Mouse (Mus musculus) C2C12 (cell line): ENCODE measurements around the gene Ahcyl2. TPM values are rescaled to one million over a fixed set of nuclear protein-coding genes. Genes with fewer than 3 reads are reported as not detected.

ENCODE experiments used
- H3K27me3 ChIP-seq: one replicate; pipeline ENCODE4 v1.6.1; 2011; ENCODE audit not compliant: control insufficient read depth, insufficient read depth, insufficient read length
- H3K36me3 ChIP-seq: one replicate; pipeline ENCODE4 v1.6.1; 2011; ENCODE audit not compliant: control insufficient read depth, insufficient read depth
- H3K4me3 ChIP-seq: one replicate; pipeline ENCODE4 v1.5.1; 2011; ENCODE audit warnings: mild to moderate bottlenecking, control low read depth; ENCODE audit not compliant: poor library complexity, insufficient read depth, severe bottlenecking
- H3K79me2 ChIP-seq: one replicate; pipeline ENCODE4 v1.6.1; 2011; ENCODE audit not compliant: control insufficient read depth, insufficient read depth
- H3K79me3 ChIP-seq: one replicate; pipeline ENCODE4 v1.6.1; 2011; ENCODE audit warnings: low read depth, control low read depth
- H3ac ChIP-seq: one replicate; pipeline ENCODE3; 2011; ENCODE audit warnings: low read depth; ENCODE audit not compliant: control insufficient read depth, insufficient read length
- CEBPB ChIP-seq: IDR thresholded peaks from one replicate; pipeline ENCODE4 v1.6.1; 2011; ENCODE audit warnings: low read depth, mild to moderate bottlenecking, control low read depth, moderate library complexity
- CTCF ChIP-seq: IDR thresholded peaks from one replicate; pipeline ENCODE4 v1.5.1; 2011; ENCODE audit not compliant: control insufficient read depth, insufficient read depth, insufficient read length
- FOSL1 ChIP-seq: IDR thresholded peaks from one replicate; pipeline ENCODE4 v1.8.0; 2011; ENCODE audit warnings: mild to moderate bottlenecking, low read length; ENCODE audit not compliant: poor library complexity, insufficient read depth, severe bottlenecking
- MAX ChIP-seq: IDR thresholded peaks from one replicate; pipeline ENCODE4 v1.6.1; 2011; ENCODE audit warnings: mild to moderate bottlenecking, control low read depth
- MYOD1 ChIP-seq: IDR thresholded peaks from one replicate; pipeline ENCODE4 v1.6.1; 2011; ENCODE audit warnings: low read depth; ENCODE audit not compliant: control insufficient read depth, insufficient read length
- MYOG ChIP-seq: IDR thresholded peaks from one replicate; pipeline ENCODE4 v1.6.1; 2011; ENCODE audit not compliant: control insufficient read depth, insufficient read length; ENCODE audit errors: extremely low read depth
- USF1 ChIP-seq: IDR thresholded peaks from one replicate; pipeline ENCODE4 v1.6.1; 2011; ENCODE audit warnings: low read depth, mild to moderate bottlenecking, control low read depth, moderate library complexity
- polyA plus RNA-seq: library from polyadenylated mRNA; unstranded; fragments of >200 nt; fragmentation: generic; extraction: Trizol; gene quantifications from one replicate; pipeline ENCODE4 v1.2.1, GENCODE M21; 2012; ENCODE audit warnings: missing spikeins

The Ahcyl2 gene
- polyA plus RNA-seq, 1 experiment: 6.3 TPM

DNA sequence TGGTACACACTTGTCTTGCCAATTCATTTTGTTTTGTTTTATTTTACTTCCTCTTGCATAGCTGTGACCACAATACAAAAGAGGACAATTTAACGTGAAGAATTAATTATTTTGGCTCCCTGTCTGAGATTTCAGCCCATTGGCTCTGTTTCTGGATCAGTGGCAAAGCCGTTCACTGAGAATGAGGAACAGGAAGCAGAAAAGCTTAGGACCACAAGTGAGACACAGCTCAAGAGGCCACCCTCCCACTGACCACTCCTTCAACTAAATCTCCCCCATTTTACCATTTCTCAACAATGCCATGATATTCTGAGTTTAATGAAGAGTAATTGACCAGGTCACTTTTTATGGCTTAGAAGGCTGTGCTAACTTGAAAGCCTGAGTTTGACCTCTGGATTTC, 57.5 kb downstream of the Ahcyl2 start:
- Histone ChIP-seq H3K36me3 (no peaks in the 10 kb centered on the region), H3ac (no peak overlapping the region), H3K4me3 (no peak overlapping the region), H3K27me3 (no peaks in the 10 kb centered on the region), H3K79me2 (no peaks in the 10 kb centered on the region), H3K79me3 (no peaks in the 10 kb centered on the region)
- TF ChIP-seq MYOD1 (no peak), MYOG (no peak), USF1 (no peak), MAX (no peak), FOSL1 (no peak), CTCF (no peak), CEBPB (no peak)

DNA sequence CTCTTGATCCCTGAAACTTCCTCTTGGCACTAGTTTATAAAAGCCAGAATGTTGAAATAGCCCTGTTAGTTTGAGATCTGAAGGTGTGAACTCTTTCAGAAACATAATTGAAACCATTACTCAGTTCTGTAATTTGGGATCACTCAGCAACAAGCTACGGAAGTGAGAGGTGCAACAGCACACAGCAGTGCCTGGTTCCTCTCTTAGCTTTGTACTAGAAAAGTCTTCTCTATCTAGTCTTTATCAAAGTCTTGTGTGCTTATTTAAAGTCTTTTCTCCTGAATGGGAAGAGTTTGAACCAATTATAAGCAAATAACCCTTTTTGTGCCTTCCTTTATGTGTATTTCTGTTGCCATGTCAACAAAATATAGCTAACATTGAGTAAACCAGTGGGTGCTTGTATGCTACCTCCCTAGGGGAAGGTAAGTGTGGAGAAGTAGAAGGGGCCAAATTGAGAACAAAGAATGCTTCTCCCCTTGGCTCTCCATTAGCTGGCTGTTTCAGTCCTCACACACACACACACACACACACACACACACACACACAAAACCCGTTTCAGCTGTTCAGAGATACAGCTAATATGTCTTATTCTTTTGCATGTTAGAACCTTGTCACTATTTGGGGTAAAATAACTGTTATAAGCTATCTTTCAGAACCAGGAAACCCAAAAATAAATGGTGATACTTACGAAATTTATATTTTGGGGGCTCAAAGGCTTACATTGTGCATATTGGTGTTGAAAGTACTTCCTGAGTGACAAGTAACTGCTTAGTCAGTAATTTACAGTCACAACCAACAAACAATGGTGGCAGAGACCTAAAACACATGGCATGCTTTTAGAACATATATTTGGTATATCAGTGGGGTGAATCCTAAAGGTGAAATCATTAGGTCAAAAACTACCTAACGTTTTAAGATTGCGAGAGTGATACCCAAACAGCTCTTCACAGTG, 59.8 kb downstream of the Ahcyl2 start:
- no peaks in the 10 kb centered on the region for H3K79me2 ChIP-seq
- no peak overlapping the region for H3K4me3 ChIP-seq
- TF ChIP-seq MYOD1 (no peak), CTCF (no peak), FOSL1 (no peak), USF1 (no peak), CEBPB (no peak), MAX (no peak)

DNA sequence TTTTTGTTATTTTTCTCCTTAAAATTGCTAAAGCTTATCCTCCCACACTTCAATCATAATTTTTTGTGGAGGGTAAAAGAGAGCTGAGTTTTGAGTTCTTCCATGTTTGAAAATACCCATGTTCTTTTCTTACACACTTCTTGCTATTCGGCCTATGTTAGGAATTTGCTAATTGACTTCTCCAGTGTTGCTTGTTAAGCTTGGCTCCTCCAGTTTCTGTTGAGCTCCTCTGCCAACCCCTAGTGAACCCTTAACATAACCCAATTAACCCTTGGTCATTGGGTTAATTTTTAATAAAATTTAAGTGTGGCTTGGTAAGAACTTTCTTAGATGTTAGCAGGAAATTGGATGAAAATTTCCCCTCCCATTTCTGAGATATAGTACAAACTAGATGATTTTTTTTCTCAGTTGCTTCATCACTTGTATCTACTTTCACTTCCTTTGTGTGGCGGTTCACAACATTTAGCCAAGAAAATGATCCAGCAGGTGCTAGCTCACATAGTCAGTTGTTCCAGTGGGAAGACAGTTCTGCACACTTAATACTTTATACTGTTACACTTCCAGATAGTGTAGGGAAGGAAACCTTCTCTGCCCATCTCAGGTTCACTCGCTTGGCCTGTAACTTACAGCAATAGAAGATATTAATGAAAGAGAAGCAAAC, 60.9 kb downstream of the Ahcyl2 start:
- Histone ChIP-seq H3K79me2 (no peaks in the 10 kb centered on the region), H3ac (no peak overlapping the region), H3K4me3 (no peak overlapping the region), H3K79me3 (no peaks in the 10 kb centered on the region), H3K27me3 (no peaks in the 10 kb centered on the region), H3K36me3 (no peaks in the 10 kb centered on the region)
- TF ChIP-seq USF1: no peak
- TF ChIP-seq MYOD1: no peak
- no peak for TF ChIP-seq CTCF
- TF ChIP-seq FOSL1: no peak
- no peak for TF ChIP-seq CEBPB
- no peak for TF ChIP-seq MYOG
- TF ChIP-seq MAX: no peak

More for the DNA sequence above, 59.8 kb downstream of the Ahcyl2 start:
- Histone ChIP-seq H3ac (no peak overlapping the region), H3K36me3 (no peaks in the 10 kb centered on the region), H3K27me3 (no peaks in the 10 kb centered on the region), H3K79me3 (no peaks in the 10 kb centered on the region)

DNA sequence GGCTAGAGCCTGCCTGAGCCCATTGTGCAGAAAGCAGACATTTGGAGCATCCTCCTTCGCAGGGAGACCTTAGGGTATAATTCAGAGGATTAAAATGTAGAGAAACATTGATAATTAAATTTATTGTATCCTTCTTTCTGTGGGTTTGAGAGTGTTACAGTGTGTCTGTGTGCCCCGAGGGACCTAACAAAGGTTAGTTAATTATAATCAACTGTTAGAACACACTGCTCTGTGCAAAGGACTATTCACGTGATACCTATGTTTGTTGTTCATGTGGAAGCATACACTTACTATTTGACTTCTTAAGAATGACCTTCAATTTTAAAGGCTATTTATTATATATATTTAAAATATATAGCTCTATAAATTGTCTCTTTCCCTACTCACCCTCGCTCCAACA, 64.5 kb downstream of the Ahcyl2 start:
- Histone ChIP-seq H3ac (no peak overlapping the region), H3K27me3 (no peaks in the 10 kb centered on the region), H3K79me3 (no peaks in the 10 kb centered on the region), H3K79me2 (no peaks in the 10 kb centered on the region), H3K4me3 (no peak overlapping the region), H3K36me3 (no peaks in the 10 kb centered on the region)
- TF ChIP-seq FOSL1: no peak

DNA sequence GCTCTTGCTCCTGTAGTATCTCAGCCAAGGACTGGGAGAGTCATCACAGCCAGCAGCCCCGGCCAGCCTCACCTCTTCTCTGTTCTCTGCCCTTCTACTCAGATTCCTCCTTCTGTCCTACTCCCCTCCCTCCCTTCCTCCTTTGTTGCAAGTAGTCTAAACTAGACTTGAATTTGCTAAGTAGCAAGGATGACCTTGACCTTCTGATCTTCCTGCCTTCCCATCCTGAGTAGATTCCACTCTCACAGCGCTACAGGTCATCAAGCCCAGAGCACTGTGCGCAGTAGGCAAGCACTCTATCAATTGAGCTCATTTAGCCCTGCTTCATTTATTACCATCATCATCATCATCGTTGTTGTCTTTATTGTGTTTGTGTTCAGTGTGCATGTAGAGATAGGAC, 65.3 kb downstream of the Ahcyl2 start:
- Histone ChIP-seq H3ac (no peak overlapping the region), H3K79me2 (no peaks in the 10 kb centered on the region), H3K36me3 (no peaks in the 10 kb centered on the region), H3K27me3 (no peaks in the 10 kb centered on the region), H3K4me3 (no peak overlapping the region), H3K79me3 (no peaks in the 10 kb centered on the region)
- TF ChIP-seq CEBPB (no peak), MYOG (no peak), MYOD1 (no peak), FOSL1 (no peak), CTCF (no peak), USF1 (no peak), MAX (no peak)
